ENCODE assay signal across 8 mouse cellular contexts in genomic region chr2:112196859-112197258, GRCm38 (mm10). TPM values are rescaled to one million over a fixed set of nuclear protein-coding genes. Genes with fewer than 3 reads are reported as not detected.
DNase-seq lines count a peak whose midpoint lies in the region; ATAC-seq and TF ChIP-seq lines count a peak whose summit lies in the region.

No protein-coding gene starts in this region.

- H3K36me3 ChIP-seq in embryonic facial prominence, embryonic 14.5 days (ENCODE audit: control insufficient read depth, insufficient read depth, low read length), result no peaks in the 10 kb centered on the region
- no peaks in the 10 kb centered on the region for H3K36me3 ChIP-seq in liver, embryonic 13.5 days

- ATAC-seq in embryonic facial prominence, embryonic 14.5 days (ENCODE audit: low read depth), result peak; percentile 62
- no peak for ATAC-seq in liver, embryonic 13.5 days (ENCODE audit: low read depth)

- H3K9me3 ChIP-seq in embryonic facial prominence, embryonic 14.5 days (ENCODE audit: control insufficient read depth, low read length), result no peaks in the 10 kb centered on the region
- no peaks in the 10 kb centered on the region for H3K9me3 ChIP-seq in liver, embryonic 13.5 days (replicated peaks)

- H3K4me2 ChIP-seq in embryonic facial prominence, embryonic 14.5 days (ENCODE audit: low read depth, low read length), result no peak overlapping the region
- H3K4me2 ChIP-seq in liver, embryonic 13.5 days, result no peak overlapping the region

- no peak overlapping the region for H3K4me3 ChIP-seq in bone marrow macrophage, adult 2 months (ENCODE audit: insufficient read depth, low read length)
- H3K4me3 ChIP-seq in embryonic facial prominence, embryonic 14.5 days (ENCODE audit: low read depth, low read length), result no peak overlapping the region
- no peak overlapping the region for H3K4me3 ChIP-seq in liver, embryonic 13.5 days (replicated peaks)

- WGBS in embryonic facial prominence, embryonic 14.5 days, result 1% methylated on average over 2 of the region's 2 CpGs
- WGBS in liver, embryonic 13.5 days (ENCODE audit: insufficient replicate concordance), result 0% methylated on average over 2 of the region's 2 CpGs

- no peak overlapping the region for H3K9ac ChIP-seq in embryonic facial prominence, embryonic 14.5 days (ENCODE audit: low read depth, low read length)
- H3K9ac ChIP-seq in liver, embryonic 13.5 days, result no peak overlapping the region

- H3K27me3 ChIP-seq in embryonic facial prominence, embryonic 14.5 days (replicated peaks; ENCODE audit: control insufficient read depth, insufficient read depth, low read length), result no peaks in the 10 kb centered on the region
- H3K27me3 ChIP-seq in liver, embryonic 13.5 days, result no peaks in the 10 kb centered on the region

- H3K4me1 ChIP-seq in bone marrow macrophage, adult 2 months (ENCODE audit: control insufficient read depth, insufficient read depth, low read length), result no peaks in the 10 kb centered on the region
- no peaks in the 10 kb centered on the region for H3K4me1 ChIP-seq in embryonic facial prominence, embryonic 14.5 days (ENCODE audit: control insufficient read depth, insufficient read depth, low read length)
- no peaks in the 10 kb centered on the region for H3K4me1 ChIP-seq in liver, embryonic 13.5 days (replicated peaks)

- TF ChIP-seq POLR2A in bone marrow macrophage, adult 2 months (IDR thresholded peaks at IDR 0.05; ENCODE audit: borderline replicate concordance, low read depth, low read length), result no peak

- H3K27ac ChIP-seq in bone marrow macrophage, adult 2 months (ENCODE audit: insufficient read depth, low read depth, low read length), result no peak overlapping the region
- no peak overlapping the region for H3K27ac ChIP-seq in embryonic facial prominence, embryonic 14.5 days (replicated peaks; ENCODE audit: low read depth, low read length)
- no peak overlapping the region for H3K27ac ChIP-seq in liver, embryonic 13.5 days

- TF ChIP-seq CTCF in bone marrow macrophage, adult 2 months (IDR thresholded peaks at IDR 0.05; ENCODE audit: low read depth, low read length), result peak; percentile 57

- peak; percentile 18 to 72 for DNase-seq in adrenal gland, adult (ENCODE audit: inconsistent age in 2 of 2, low spot score in 1 of 2)
- no peak for DNase-seq in adrenal gland, postnatal 4 days (ENCODE audit: low spot score in 2 of 2)
- peak; percentile 71 for DNase-seq in CD4-positive helper T cell, adult 2 months (ENCODE audit: low read depth, low spot score)
- DNase-seq in embryonic facial prominence, embryonic 14.5 days (ENCODE audit: low spot score), result peak; percentile 69
- DNase-seq in hindlimb bud, embryonic 11.5 days (ENCODE audit: extremely low spot score, low read depth, low spot score), result peak; percentile 31
- peak; percentile 15 for DNase-seq in liver, embryonic 13.5 days
- peak; percentile 74 for DNase-seq in retina, postnatal 1 day

RNA-seq across cellular contexts. Expression of gene Lpcat4, which starts 42.4 kb away (rescaled TPM):
- 10 to 100 TPM in 1 of 2 experiments, 1 to 10 TPM in 1; 8.2 to 12.5 TPM for total RNA-seq in adrenal gland, postnatal 4 days (2021)
- 5.0 and 5.5 TPM in 2 replicates for polyA plus RNA-seq in bone marrow macrophage, adult 2 months (2012; ENCODE audit: insufficient read depth, insufficient read length, missing spikeins)
- 17.5 and 19.3 TPM in 2 replicates for polyA plus RNA-seq in embryonic facial prominence, embryonic 14.5 days (2014; fragmentation: Nextera tagmentation; extraction: Ambion mirVana)
- 2.7 and 2.8 TPM in 2 replicates for polyA plus RNA-seq in liver, embryonic 13.5 days (2015; fragmentation: Nextera tagmentation; extraction: Ambion mirVana)

RNA-seq across cellular contexts. Expression of gene Olfr1318, which starts 42.9 kb away (rescaled TPM):
- not detected for total RNA-seq in adrenal gland, postnatal 4 days (2021)
- polyA plus RNA-seq in bone marrow macrophage, adult 2 months (2012; ENCODE audit: insufficient read depth, insufficient read length, missing spikeins), result not detected in 2 replicates
- polyA plus RNA-seq in embryonic facial prominence, embryonic 14.5 days (2014; fragmentation: Nextera tagmentation; extraction: Ambion mirVana), result not detected in 2 replicates
- not detected in 2 replicates for polyA plus RNA-seq in liver, embryonic 13.5 days (2015; fragmentation: Nextera tagmentation; extraction: Ambion mirVana)

RNA-seq across cellular contexts. Expression of gene Olfr1317, which starts 56.7 kb away (rescaled TPM):
- not detected for total RNA-seq in adrenal gland, postnatal 4 days (2021)
- not detected in 2 replicates for polyA plus RNA-seq in bone marrow macrophage, adult 2 months (2012; ENCODE audit: insufficient read depth, insufficient read length, missing spikeins)
- polyA plus RNA-seq in embryonic facial prominence, embryonic 14.5 days (2014; fragmentation: Nextera tagmentation; extraction: Ambion mirVana), result not detected in 2 replicates
- polyA plus RNA-seq in liver, embryonic 13.5 days (2015; fragmentation: Nextera tagmentation; extraction: Ambion mirVana), result not detected in 2 replicates

Comparison
In these comparisons a context has a peak if more than half of its experiments do, and no peak if none do; other contexts are left out.
1. DNase-seq: peak in adrenal gland, adult (2 of 2), CD4-positive helper T cell, adult 2 months (single experiment), embryonic facial prominence, embryonic 14.5 days (single experiment), hindlimb bud, embryonic 11.5 days (single experiment), liver, embryonic 13.5 days (single experiment) and retina, postnatal 1 day (single experiment); none in adrenal gland, postnatal 4 days (0 of 2).